ENCODE assay signal across 28 mouse cellular contexts in genomic region chr10:68562344-68562743, GRCm38 (mm10). TPM values are rescaled to one million over a fixed set of nuclear protein-coding genes. Genes with fewer than 3 reads are reported as not detected.
DNase-seq lines count a peak whose midpoint lies in the region; ATAC-seq and TF ChIP-seq lines count a peak whose summit lies in the region.
"Had no signal": no experiment of that assay in that cellular context is flagged by ENCODE, and none has a peak within 500 bp of the region (broad histone marks: within the 10 kb centered on the region; RNA-seq: fewer than 3 reads in every experiment).

No protein-coding gene starts in this region.

- H3K27me3 ChIP-seq in forebrain, embryonic 16.5 days (replicated peaks; ENCODE audit: control insufficient read depth, insufficient read depth, low read length) = no peaks in the 10 kb centered on the region
- no peaks in the 10 kb centered on the region for H3K27me3 ChIP-seq in forebrain, embryonic 15.5 days
- no peaks in the 10 kb centered on the region for H3K27me3 ChIP-seq in lung, postnatal 0 days (replicated peaks; ENCODE audit: insufficient read depth, low read length)
- H3K27me3 ChIP-seq: hindbrain, embryonic 13.5 days; kidney, embryonic 15.5 days; limb, embryonic 12.5 days; liver, embryonic 12.5 days; neural tube, embryonic 13.5 days; Patski had no signal

- 68% methylated on average over 5 of the region's 5 CpGs for WGBS in forebrain, embryonic 16.5 days
- 72% methylated on average over 5 of the region's 5 CpGs for WGBS in forebrain, embryonic 15.5 days
- 90% methylated on average over 5 of the region's 5 CpGs for WGBS in lung, postnatal 0 days

- no peak overlapping the region for H3K9ac ChIP-seq in forebrain, embryonic 16.5 days (replicated peaks; ENCODE audit: low read depth, low read length)
- no peak overlapping the region for H3K9ac ChIP-seq in forebrain, embryonic 15.5 days (replicated peaks)
- no peak overlapping the region for H3K9ac ChIP-seq in lung, postnatal 0 days (replicated peaks; ENCODE audit: low read depth)
- H3K9ac ChIP-seq: hindbrain, embryonic 13.5 days; kidney, embryonic 15.5 days; limb, embryonic 12.5 days; liver, embryonic 12.5 days; neural tube, embryonic 13.5 days had no signal

- H3K27ac ChIP-seq in forebrain, embryonic 16.5 days (ENCODE audit: low read length) = no peak overlapping the region
- H3K27ac ChIP-seq in forebrain, embryonic 15.5 days (replicated peaks) = no peak overlapping the region
- no peak overlapping the region for H3K27ac ChIP-seq in lung, postnatal 0 days (ENCODE audit: low read length)
- H3K27ac ChIP-seq: hindbrain, embryonic 13.5 days; kidney, embryonic 15.5 days; limb, embryonic 12.5 days; liver, embryonic 12.5 days; neural tube, embryonic 13.5 days had no signal

- no peak overlapping the region for H3K4me3 ChIP-seq in forebrain, embryonic 16.5 days (replicated peaks; ENCODE audit: low read length)
- no peak overlapping the region for H3K4me3 ChIP-seq in forebrain, embryonic 15.5 days
- H3K4me3 ChIP-seq in lung, postnatal 0 days (ENCODE audit: low read depth, low read length) = no peak overlapping the region
- H3K4me3 ChIP-seq: hindbrain, embryonic 13.5 days; kidney, embryonic 15.5 days; limb, embryonic 12.5 days; liver, embryonic 12.5 days; neural tube, embryonic 13.5 days had no signal

- ATAC-seq in forebrain, embryonic 16.5 days = 0 out of 2 replicates have a peak, but pooled peaks have one; percentile 38
- ATAC-seq in forebrain, embryonic 15.5 days (replicated peaks) = no peak
- ATAC-seq in lung, postnatal 0 days = no peak
- ATAC-seq: CD4-positive, CD25-positive, alpha-beta regulatory T cell, adult 4 months; intestine, postnatal 0 days; liver, embryonic 12.5 days; Patski had no signal

- peaks cover 14% of the 10 kb centered on the region; the same call in 1 of the 2 replicates for H3K4me1 ChIP-seq in forebrain, embryonic 16.5 days (replicated peaks; ENCODE audit: control insufficient read depth, insufficient read depth, low read length)
- peaks cover 11% of the 10 kb centered on the region; the same call in 1 of the 2 replicates for H3K4me1 ChIP-seq in forebrain, embryonic 15.5 days
- H3K4me1 ChIP-seq in lung, postnatal 0 days (ENCODE audit: insufficient read depth, low read depth, low read length) = no peaks in the 10 kb centered on the region
- H3K4me1 ChIP-seq: liver, embryonic 12.5 days had no signal

- no peaks in the 10 kb centered on the region for H3K9me3 ChIP-seq in forebrain, embryonic 16.5 days (ENCODE audit: control insufficient read depth, low read length)
- no peaks in the 10 kb centered on the region for H3K9me3 ChIP-seq in forebrain, embryonic 15.5 days
- H3K9me3 ChIP-seq in lung, postnatal 0 days (ENCODE audit: low read length) = no peaks in the 10 kb centered on the region
- H3K9me3 ChIP-seq: hindbrain, embryonic 13.5 days; kidney, embryonic 15.5 days; limb, embryonic 12.5 days; liver, embryonic 12.5 days; neural tube, embryonic 13.5 days had no signal

- no peak overlapping the region for H3K4me2 ChIP-seq in forebrain, embryonic 16.5 days (ENCODE audit: low read length)
- no peak overlapping the region for H3K4me2 ChIP-seq in forebrain, embryonic 15.5 days (replicated peaks)
- H3K4me2 ChIP-seq in lung, postnatal 0 days (replicated peaks; ENCODE audit: low read depth, low read length) = no peak overlapping the region
- H3K4me2 ChIP-seq: heart, embryonic 11.5 days; hindbrain, embryonic 13.5 days; kidney, embryonic 15.5 days; limb, embryonic 12.5 days; liver, embryonic 12.5 days; neural tube, embryonic 13.5 days had no signal

- no peaks in the 10 kb centered on the region for H3K36me3 ChIP-seq in forebrain, embryonic 16.5 days (ENCODE audit: control insufficient read depth, insufficient read depth)
- H3K36me3 ChIP-seq in forebrain, embryonic 15.5 days = no peaks in the 10 kb centered on the region
- H3K36me3 ChIP-seq in lung, postnatal 0 days (ENCODE audit: insufficient read depth, low read length) = no peaks in the 10 kb centered on the region
- H3K36me3 ChIP-seq: hindbrain, embryonic 13.5 days; kidney, embryonic 15.5 days; limb, embryonic 12.5 days; liver, embryonic 12.5 days; neural tube, embryonic 13.5 days had no signal

- TF ChIP-seq EP300 in lung, postnatal 0 days (IDR thresholded peaks at IDR 0.05) = no peak

- DNase-seq in layer of hippocampus, adult 11-12 months (ENCODE audit: low spot score) = peak; percentile 7
- no peak for DNase-seq in layer of hippocampus, adult 9-10 months (ENCODE audit: low spot score)
- DNase-seq in right cerebral cortex, adult 18-20 months = peak; percentile 59
- DNase-seq in right cerebral cortex, postnatal 14 days = no peak
- peak; percentile 14 for DNase-seq in right cerebral cortex, postnatal 25 days
- DNase-seq in lung, postnatal 0 days (ENCODE audit: low spot score) = no peak
- DNase-seq: adrenal gland, postnatal 10 days; cerebellum, adult 11 months; cerebellum, postnatal 14 days; embryo, embryonic 11 days; heart, postnatal 10 days; kidney, postnatal 4 days; lung, adult 2 months; lung, postnatal 36 days; thymus, adult 18-20 months; thymus, postnatal 4 days had no signal

- no peak for TF ChIP-seq CTCF in lung, postnatal 0 days (IDR thresholded peaks at IDR 0.05)

RNA-seq across cellular contexts. Expression of gene Cabcoco1, which starts 20.6 kb away (rescaled TPM):
- 0.49 and 1.6 TPM in 2 replicates for polyA plus RNA-seq in forebrain, embryonic 16.5 days (2015; fragmentation: Nextera tagmentation; extraction: Ambion mirVana)
- polyA plus RNA-seq in forebrain, embryonic 15.5 days (2015; fragmentation: Nextera tagmentation; extraction: Ambion mirVana) = 0.49 and 1.6 TPM in 2 replicates
- polyA plus RNA-seq in lung, postnatal 0 days (2015; fragmentation: Nextera tagmentation; extraction: Ambion mirVana) = 10.7 and 11.2 TPM in 2 replicates
- polyA plus RNA-seq: Patski; small intestine, adult 2 months had no signal

Comparison
In these comparisons a context has a peak if more than half of its experiments do, and no peak if none do; other contexts are left out.
1. DNase-seq: peak in layer of hippocampus, adult 11-12 months (single experiment), right cerebral cortex, adult 18-20 months (single experiment) and right cerebral cortex, postnatal 25 days (single experiment); none in layer of hippocampus, adult 9-10 months (single experiment), right cerebral cortex, postnatal 14 days (single experiment) and lung, postnatal 0 days (single experiment).